Comparison of ENCODE assay signal across 8 mouse cellular contexts in the genomic region with DNA sequence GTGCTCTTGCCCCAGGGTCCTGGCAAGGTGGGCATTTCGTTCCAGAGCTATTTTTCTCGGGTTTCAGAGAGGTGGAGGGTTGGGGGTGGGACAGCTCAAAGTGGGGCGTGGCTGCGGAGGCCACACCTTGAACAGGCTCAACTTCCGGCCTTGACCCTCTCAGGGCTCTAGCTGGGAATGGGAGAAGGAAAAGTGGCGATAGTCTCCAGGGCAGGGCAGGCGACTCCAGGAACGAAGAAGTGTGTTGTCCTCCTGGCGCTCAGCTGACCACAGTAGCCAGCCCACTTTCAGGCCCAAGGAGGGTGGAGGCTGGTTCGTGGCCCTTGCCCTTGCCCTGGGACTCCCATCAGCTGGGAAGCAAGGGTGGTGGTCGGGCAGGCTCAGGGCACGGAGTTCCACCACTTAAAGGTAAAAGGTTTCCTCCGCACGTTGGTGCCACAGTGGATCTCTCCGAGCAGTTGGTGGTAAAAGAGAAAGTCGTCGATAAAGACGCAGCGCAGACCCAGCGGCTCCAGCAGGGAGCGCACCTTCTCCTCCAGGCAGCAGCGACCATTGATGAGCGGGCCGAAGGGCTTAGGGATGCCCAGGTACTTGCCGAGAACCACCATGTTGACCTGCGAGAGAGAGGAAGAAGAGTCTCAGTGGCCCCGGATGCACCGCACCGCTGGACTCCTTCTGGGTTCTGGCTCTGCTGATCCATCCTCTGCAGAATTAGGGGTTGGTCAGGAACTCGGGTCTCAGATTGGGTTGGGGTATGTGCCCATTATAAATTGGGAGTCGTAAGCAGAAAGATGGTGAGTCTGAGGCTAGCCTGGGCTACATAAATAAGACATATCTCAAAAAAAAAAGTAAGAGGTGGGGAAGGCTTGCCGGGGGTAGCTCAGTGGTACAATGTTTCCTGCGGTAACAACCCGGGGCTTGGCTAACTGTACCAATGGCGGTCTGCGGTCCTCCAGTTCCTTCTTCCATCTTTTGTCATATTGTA. TPM values are rescaled to one million over a fixed set of nuclear protein-coding genes. Genes with fewer than 3 reads are reported as not detected.
DNase-seq lines count a peak whose midpoint lies in the region; ATAC-seq lines count a peak whose summit lies in the region.

No protein-coding gene starts in this region.

- no peak for ATAC-seq in hindbrain, embryonic 12.5 days (ENCODE audit: low FRiP score)
- peak; percentile 68; the same call in 1 of the 2 replicates for ATAC-seq in limb, embryonic 13.5 days (ENCODE audit: low FRiP score, low read depth)
- ATAC-seq in midbrain, embryonic 12.5 days (ENCODE audit: low FRiP score, low read depth), result 0 out of 2 replicates have a peak, but pooled peaks have one; percentile 9
- ATAC-seq in stomach, embryonic 16.5 days (ENCODE audit: insufficient read depth, low FRiP score), result no peak

- peak overlapping the region; percentile 60 for H3K4me3 ChIP-seq in erythroblast, embryonic 14.5 days (replicated peaks)
- peak overlapping the region; percentile 25 for H3K4me3 ChIP-seq in hindbrain, embryonic 12.5 days
- peak overlapping the region; percentile 48 for H3K4me3 ChIP-seq in limb, embryonic 13.5 days
- H3K4me3 ChIP-seq in midbrain, embryonic 12.5 days, result peak overlapping the region; percentile 28
- peak overlapping the region; percentile 50 for H3K4me3 ChIP-seq in stomach, embryonic 16.5 days (replicated peaks; ENCODE audit: low read length)

- H3K9ac ChIP-seq in hindbrain, embryonic 12.5 days, result no peak overlapping the region; the same call in 1 of the 2 replicates
- peak overlapping the region; percentile 65 for H3K9ac ChIP-seq in limb, embryonic 13.5 days
- H3K9ac ChIP-seq in midbrain, embryonic 12.5 days (replicated peaks), result 0 out of 2 replicates have a peak overlapping the region, but pooled peaks have one; percentile 32
- H3K9ac ChIP-seq in stomach, embryonic 16.5 days (ENCODE audit: low read length), result peak overlapping the region; percentile 71

- peak overlapping the region; percentile 49 for H3K4me2 ChIP-seq in hindbrain, embryonic 12.5 days (replicated peaks)
- peak overlapping the region; percentile 77 for H3K4me2 ChIP-seq in limb, embryonic 13.5 days (replicated peaks)
- H3K4me2 ChIP-seq in midbrain, embryonic 12.5 days (replicated peaks), result peak overlapping the region; percentile 51
- peak overlapping the region; percentile 72 for H3K4me2 ChIP-seq in stomach, embryonic 16.5 days (ENCODE audit: low read depth, low read length)

- no peaks in the 10 kb centered on the region for H3K9me3 ChIP-seq in erythroblast, embryonic 14.5 days (ENCODE audit: control insufficient read depth, low read length)
- H3K9me3 ChIP-seq in hindbrain, embryonic 12.5 days (replicated peaks), result no peaks in the 10 kb centered on the region
- no peaks in the 10 kb centered on the region; the same call in 1 of the 2 replicates for H3K9me3 ChIP-seq in limb, embryonic 13.5 days
- no peaks in the 10 kb centered on the region for H3K9me3 ChIP-seq in midbrain, embryonic 12.5 days
- H3K9me3 ChIP-seq in stomach, embryonic 16.5 days (replicated peaks; ENCODE audit: control insufficient read depth, low read length), result no peaks in the 10 kb centered on the region

- 24% methylated on average over 36 of the region's 36 CpGs for WGBS in hindbrain, embryonic 12.5 days
- WGBS in limb, embryonic 13.5 days, result 21% methylated on average over 36 of the region's 36 CpGs
- 23% methylated on average over 36 of the region's 36 CpGs for WGBS in midbrain, embryonic 12.5 days
- 26% methylated on average over 36 of the region's 36 CpGs for WGBS in stomach, embryonic 16.5 days

- H3K4me1 ChIP-seq in erythroblast, embryonic 14.5 days (ENCODE audit: control insufficient read depth), result peaks cover 64% of the 10 kb centered on the region
- H3K4me1 ChIP-seq in hindbrain, embryonic 12.5 days, result 0 out of 2 replicates have a peak, but pooled peaks cover 18% of the 10 kb centered on the region
- peaks cover 44% of the 10 kb centered on the region for H3K4me1 ChIP-seq in limb, embryonic 13.5 days
- peaks cover 22% of the 10 kb centered on the region; the same call in 1 of the 2 replicates for H3K4me1 ChIP-seq in midbrain, embryonic 12.5 days
- H3K4me1 ChIP-seq in stomach, embryonic 16.5 days (ENCODE audit: control insufficient read depth, insufficient read depth, low read length), result no peaks in the 10 kb centered on the region

- peak; percentile 27 to 58 for DNase-seq in urinary bladder, adult 18-20 months (ENCODE audit: low spot score in 2 of 2)
- no peak for DNase-seq in urinary bladder, postnatal 10 days (ENCODE audit: low spot score)
- no peak for DNase-seq in left cerebral cortex, adult 11 months (ENCODE audit: low spot score)

- H3K27me3 ChIP-seq in erythroblast, embryonic 14.5 days (ENCODE audit: control insufficient read depth), result peaks cover 7% of the 10 kb centered on the region
- H3K27me3 ChIP-seq in hindbrain, embryonic 12.5 days, result peaks cover 8% of the 10 kb centered on the region
- no peaks in the 10 kb centered on the region for H3K27me3 ChIP-seq in limb, embryonic 13.5 days
- H3K27me3 ChIP-seq in midbrain, embryonic 12.5 days, result peaks cover 37% of the 10 kb centered on the region
- no peaks in the 10 kb centered on the region for H3K27me3 ChIP-seq in stomach, embryonic 16.5 days (ENCODE audit: control insufficient read depth, insufficient read depth, low read length)

- H3K27ac ChIP-seq in hindbrain, embryonic 12.5 days, result peak overlapping the region; percentile 45; the same call in 1 of the 2 replicates
- H3K27ac ChIP-seq in limb, embryonic 13.5 days, result peak overlapping the region; percentile 75
- H3K27ac ChIP-seq in midbrain, embryonic 12.5 days (replicated peaks), result no peak overlapping the region
- no peak overlapping the region for H3K27ac ChIP-seq in stomach, embryonic 16.5 days (ENCODE audit: low read length)

- no peaks in the 10 kb centered on the region for H3K36me3 ChIP-seq in erythroblast, embryonic 14.5 days (ENCODE audit: control insufficient read depth)
- H3K36me3 ChIP-seq in hindbrain, embryonic 12.5 days, result no peaks in the 10 kb centered on the region
- no peaks in the 10 kb centered on the region for H3K36me3 ChIP-seq in limb, embryonic 13.5 days
- H3K36me3 ChIP-seq in midbrain, embryonic 12.5 days, result no peaks in the 10 kb centered on the region
- H3K36me3 ChIP-seq in stomach, embryonic 16.5 days (ENCODE audit: control insufficient read depth, insufficient read depth, low read length), result no peaks in the 10 kb centered on the region

RNA-seq across cellular contexts. Expression of a gene that starts 4.1 kb away (rescaled TPM):
- polyA plus RNA-seq in erythroblast, embryonic 14.5 days (2012), result 0.02 TPM in 1 of 2 replicates, not detected in the other
- 0.06 TPM in 1 of 2 replicates, not detected in the other for polyA plus RNA-seq in hindbrain, embryonic 12.5 days (2016; fragmentation: Nextera tagmentation; extraction: Ambion mirVana)
- 0.26 and 0.28 TPM in 2 replicates for polyA plus RNA-seq in limb, embryonic 13.5 days (2015; fragmentation: Nextera tagmentation; extraction: Ambion mirVana)
- polyA plus RNA-seq in midbrain, embryonic 12.5 days (2016; fragmentation: Nextera tagmentation; extraction: Ambion mirVana), result 0.05 TPM in 1 of 2 replicates, not detected in the other
- 0.09 and 0.18 TPM in 2 replicates for polyA plus RNA-seq in stomach, embryonic 16.5 days (2015; fragmentation: Nextera tagmentation; extraction: Ambion mirVana)

RNA-seq across cellular contexts. Expression of a gene that starts 31.0 kb away (rescaled TPM):
- 0.01 TPM in 1 of 2 replicates, not detected in the other for polyA plus RNA-seq in erythroblast, embryonic 14.5 days (2012)
- 0.07 and 0.19 TPM in 2 replicates for polyA plus RNA-seq in hindbrain, embryonic 12.5 days (2016; fragmentation: Nextera tagmentation; extraction: Ambion mirVana)
- polyA plus RNA-seq in limb, embryonic 13.5 days (2015; fragmentation: Nextera tagmentation; extraction: Ambion mirVana), result 0.20 and 0.25 TPM in 2 replicates
- polyA plus RNA-seq in midbrain, embryonic 12.5 days (2016; fragmentation: Nextera tagmentation; extraction: Ambion mirVana), result 0.06 TPM in 1 of 2 replicates, not detected in the other
- polyA plus RNA-seq in stomach, embryonic 16.5 days (2015; fragmentation: Nextera tagmentation; extraction: Ambion mirVana), result 0.31 and 0.91 TPM in 2 replicates

RNA-seq across cellular contexts. Expression of a gene that starts 40.5 kb away (rescaled TPM):
- polyA plus RNA-seq in erythroblast, embryonic 14.5 days (2012), result 0.88 TPM in 1 of 2 replicates, not detected in the other
- 0.31 and 0.42 TPM in 2 replicates for polyA plus RNA-seq in hindbrain, embryonic 12.5 days (2016; fragmentation: Nextera tagmentation; extraction: Ambion mirVana)
- polyA plus RNA-seq in limb, embryonic 13.5 days (2015; fragmentation: Nextera tagmentation; extraction: Ambion mirVana), result 0.06 TPM in 1 of 2 replicates, not detected in the other
- 0.10 and 0.47 TPM in 2 replicates for polyA plus RNA-seq in midbrain, embryonic 12.5 days (2016; fragmentation: Nextera tagmentation; extraction: Ambion mirVana)
- 2.0 and 2.4 TPM in 2 replicates for polyA plus RNA-seq in stomach, embryonic 16.5 days (2015; fragmentation: Nextera tagmentation; extraction: Ambion mirVana)

Comparison
In these comparisons a context has a peak if more than half of its experiments do, and no peak if none do; other contexts are left out.
1. DNase-seq: peak in urinary bladder, adult 18-20 months (2 of 2); none in urinary bladder, postnatal 10 days (single experiment) and left cerebral cortex, adult 11 months (single experiment).
2. ATAC-seq: peak in limb, embryonic 13.5 days (single experiment) and midbrain, embryonic 12.5 days (single experiment); none in hindbrain, embryonic 12.5 days (single experiment) and stomach, embryonic 16.5 days (single experiment).
3. H3K27ac ChIP-seq: peak in hindbrain, embryonic 12.5 days (single experiment) and limb, embryonic 13.5 days (single experiment); none in midbrain, embryonic 12.5 days (single experiment) and stomach, embryonic 16.5 days (single experiment).
4. Peak in every context shown above with its lines, with median percentiles within 50 percentile points of each other: H3K4me3 ChIP-seq and H3K4me2 ChIP-seq.